Mouse (Mus musculus): Measurements from ENCODE around the gene Wnt5b.

GRCm38 (mm10) chr6:119572296-119572695, 28.1 kb upstream of the Wnt5b start:
- no peak for TF ChIP-seq POLR2A (IDR thresholded peaks at IDR 0.05; ENCODE audit: borderline replicate concordance, extremely low read depth, insufficient read depth, insufficient read length, poor library complexity, severe bottlenecking)
- no peak for TF ChIP-seq CTCF (IDR thresholded peaks at IDR 0.05; ENCODE audit: borderline replicate concordance, extremely low read depth, insufficient read depth, insufficient read length)

All from brain, embryonic 14.5 days (tissue).